Mouse (Mus musculus) adrenal gland, adult 18-20 months (tissue): ENCODE data around the gene Arpp21. TPM values are rescaled to one million over a fixed set of nuclear protein-coding genes. Genes with fewer than 3 reads are reported as not detected.
A peak's percentile ranks its signal among the peaks of the same experiment; 100 is the strongest.

Source experiments
- DNase-seq, 2 experiments: peaks; one replicate each; pipeline ENCODE4 v3.0.0; 2021 to 2022; ENCODE audit warnings: low spot score in 2 of 2
- total RNA-seq, 2 experiments: library from RNA; stranded (reverse); gene quantifications; 1 replicate in 1 of 2; 2 replicates in 1 of 2; pipeline ENCODE4 v1.2.3; 2021

The Arpp21 gene
- total RNA-seq, 2 experiments from 2014 or later = not detected

- no peak for DNase-seq
These were observed 53.0 kb downstream of the Arpp21 start for GRCm38 (mm10) chr9:112182738-112183137.

GRCm38 (mm10) chr9:112180006-112180405 is 55.7 kb downstream of the Arpp21 start:
- no peak for DNase-seq

- DNase-seq = no peak
These were observed 57.3 kb downstream of the Arpp21 start for GRCm38 (mm10) chr9:112178438-112178837.

- DNase-seq = no peak
These were observed 58.2 kb downstream of the Arpp21 start for GRCm38 (mm10) chr9:112177569-112177968.

- no peak for DNase-seq
These were observed 59.4 kb downstream of the Arpp21 start for GRCm38 (mm10) chr9:112176317-112176716.

- DNase-seq = peak in 1 of 2 experiments; percentile 22
These were observed 61.1 kb downstream of the Arpp21 start for GRCm38 (mm10) chr9:112174407-112175357.

- DNase-seq = no peak
These were observed 62.0 kb downstream of the Arpp21 start for GRCm38 (mm10) chr9:112173778-112174177.

- no peak for DNase-seq
These were observed 71.1 kb downstream of the Arpp21 start for GRCm38 (mm10) chr9:112164677-112165076.

- DNase-seq = no peak
These were observed 74.8 kb downstream of the Arpp21 start for GRCm38 (mm10) chr9:112160981-112161380.

- no peak for DNase-seq
These were observed 81.8 kb downstream of the Arpp21 start for GRCm38 (mm10) chr9:112153972-112154371.

GRCm38 (mm10) chr9:112152762-112153161 is 83.0 kb downstream of the Arpp21 start:
- no peak for DNase-seq

GRCm38 (mm10) chr9:112151177-112151576 is 84.6 kb downstream of the Arpp21 start:
- DNase-seq = no peak

- no peak for DNase-seq
These were observed 95.1 kb downstream of the Arpp21 start for GRCm38 (mm10) chr9:112140658-112141057.

- no peak for DNase-seq
These were observed 97.9 kb downstream of the Arpp21 start for GRCm38 (mm10) chr9:112137820-112138219.

- no peak for DNase-seq
These were observed 104.9 kb downstream of the Arpp21 start for GRCm38 (mm10) chr9:112130812-112131211.

GRCm38 (mm10) chr9:112124667-112125066 is 111.1 kb downstream of the Arpp21 start:
- DNase-seq = no peak

GRCm38 (mm10) chr9:112124184-112124583 is 111.6 kb downstream of the Arpp21 start:
- DNase-seq = no peak

GRCm38 (mm10) chr9:112123421-112123828 is 112.3 kb downstream of the Arpp21 start:
- no peak for DNase-seq

GRCm38 (mm10) chr9:112119535-112119934 is 116.2 kb downstream of the Arpp21 start:
- no peak for DNase-seq

GRCm38 (mm10) chr9:112119106-112119433 is 116.7 kb downstream of the Arpp21 start:
- DNase-seq = no peak

GRCm38 (mm10) chr9:112118411-112119105 is 117.2 kb downstream of the Arpp21 start:
- no peak for DNase-seq
